Mouse (Mus musculus) hindbrain, embryonic 10.5 days (tissue): ENCODE results near the gene Ints7. TPM values are rescaled to one million over a fixed set of nuclear protein-coding genes. Genes with fewer than 3 reads are reported as not detected.

ENCODE experiments used
- DNase-seq: peaks from one replicate; pipeline ENCODE4 v3.0.0-alpha.2; 2017; ENCODE audit warnings: low spot score
- H3K27ac ChIP-seq: fragments of 300-500 bp; sonication (generic); 2 replicates; pipeline ENCODE4 v1.5.1; 2016; ENCODE audit warnings: mild to moderate bottlenecking, moderate library complexity
- H3K27me3 ChIP-seq: fragments of 300-500 bp; sonication (generic); 2 replicates; pipeline ENCODE4 v1.6.1; 2016; ENCODE audit warnings: mild to moderate bottlenecking; ENCODE audit not compliant: poor library complexity, insufficient read depth, severe bottlenecking
- H3K36me3 ChIP-seq: fragments of 300-500 bp; sonication (generic); 2 replicates; pipeline ENCODE4 v1.6.1; 2016; ENCODE audit warnings: mild to moderate bottlenecking, moderate library complexity
- H3K4me1 ChIP-seq: fragments of 300-500 bp; sonication (generic); replicated peaks from 2 replicates; pipeline ENCODE4 v1.6.1; 2016; ENCODE audit warnings: mild to moderate bottlenecking
- H3K4me3 ChIP-seq: fragments of 300-500 bp; sonication (generic); 2 replicates; pipeline ENCODE4 v1.5.1; 2016; ENCODE audit warnings: mild to moderate bottlenecking, moderate library complexity
- H3K9me3 ChIP-seq: fragments of 300-500 bp; sonication (generic); 2 replicates; pipeline ENCODE4 v1.6.1; 2016; ENCODE audit warnings: mild to moderate bottlenecking, moderate library complexity
- WGBS: fragments of 180-500 bp; shearing (Covaris S2); methylation state at CpG from one replicate; pipeline ENCODE4 v1.1.7; 2016; 5-methylcytosine and 5-hydroxymethylcytosine counted together
- polyA plus RNA-seq: library from polyadenylated mRNA; unstranded; fragments of >200 nt; fragmentation: Nextera tagmentation; extraction: Ambion mirVana; gene quantifications from 2 replicates; pipeline ENCODE4 v1.2.1, GENCODE M21; 2016

Gene Ints7
- polyA plus RNA-seq: 67.4 and 73.6 TPM in 2 replicates

- Histone ChIP-seq H3K9me3 (peaks cover 10% of the 10 kb centered on the region), H3K36me3 (peaks cover 32% of the 10 kb centered on the region), H3K4me3 (peak within 1 kb of the TSS; percentile 91), H3K27ac (peak within 1 kb of the TSS; percentile 97), H3K27me3 (no peaks in the 10 kb centered on the region), H3K4me1 (peaks cover 41% of the 10 kb centered on the region)
- under 1% methylated on average over 70 of the region's 70 CpGs for WGBS
- DNase-seq: peak; percentile 100
Measured at GRCm38 (mm10) chr1:191575458-191576247, at the start of gene Ints7, which contains the start of gene Dtl. TSS of gene Ints7 (plus strand) at chr1:191575636. TSS of gene Dtl (minus strand) at chr1:191575544.

- 83% methylated on average over 3 of the region's 3 CpGs for WGBS
- H3K4me1 ChIP-seq: no peaks in the 10 kb centered on the region
- DNase-seq: no peak
- H3K4me3 ChIP-seq: no peak overlapping the region
- no peaks in the 10 kb centered on the region for H3K9me3 ChIP-seq
- H3K27ac ChIP-seq: no peak overlapping the region
- no peaks in the 10 kb centered on the region for H3K36me3 ChIP-seq
- H3K27me3 ChIP-seq: no peaks in the 10 kb centered on the region
Measured at GRCm38 (mm10) chr1:191527089-191527488, 48.3 kb upstream of the Ints7 start.

GRCm38 (mm10) chr1:191527921-191528612 is 47.4 kb upstream of the Ints7 start:
- WGBS: 80% methylated on average over 4 of the region's 4 CpGs
- Histone ChIP-seq H3K27ac (no peak overlapping the region), H3K27me3 (no peaks in the 10 kb centered on the region), H3K4me3 (no peak overlapping the region), H3K36me3 (0 out of 2 replicates have a peak, but pooled peaks cover 7% of the 10 kb centered on the region), H3K4me1 (no peaks in the 10 kb centered on the region), H3K9me3 (no peaks in the 10 kb centered on the region)
- DNase-seq: no peak

GRCm38 (mm10) chr1:191529406-191529805 is 46.0 kb upstream of the Ints7 start:
- DNase-seq: no peak
- no peaks in the 10 kb centered on the region for H3K27me3 ChIP-seq
- no peak overlapping the region for H3K27ac ChIP-seq
- H3K36me3 ChIP-seq: peaks cover 17% of the 10 kb centered on the region
- H3K4me3 ChIP-seq: no peak overlapping the region
- no peaks in the 10 kb centered on the region for H3K4me1 ChIP-seq
- WGBS: 82% methylated on average over 2 of the region's 2 CpGs
- H3K9me3 ChIP-seq: no peaks in the 10 kb centered on the region

- H3K9me3 ChIP-seq: no peaks in the 10 kb centered on the region
- H3K4me3 ChIP-seq: no peak overlapping the region
- 52% methylated on average over 1 of the region's 1 CpGs for WGBS
- no peaks in the 10 kb centered on the region for H3K4me1 ChIP-seq
- peaks cover 24% of the 10 kb centered on the region for H3K36me3 ChIP-seq
- no peak for DNase-seq
- H3K27me3 ChIP-seq: no peaks in the 10 kb centered on the region
- H3K27ac ChIP-seq: no peak overlapping the region
Measured at GRCm38 (mm10) chr1:191531023-191531422, 44.4 kb upstream of the Ints7 start.

GRCm38 (mm10) chr1:191534896-191535295 is 40.5 kb upstream of the Ints7 start:
- Histone ChIP-seq H3K36me3 (peaks cover 60% of the 10 kb centered on the region), H3K4me1 (no peaks in the 10 kb centered on the region), H3K9me3 (no peaks in the 10 kb centered on the region), H3K4me3 (no peak overlapping the region), H3K27ac (no peak overlapping the region), H3K27me3 (no peaks in the 10 kb centered on the region)
- DNase-seq: no peak
- WGBS: 65% methylated on average over 2 of the region's 2 CpGs

GRCm38 (mm10) chr1:191540300-191540699 is 35.1 kb upstream of the Ints7 start:
- H3K36me3 ChIP-seq: peaks cover 92% of the 10 kb centered on the region
- H3K9me3 ChIP-seq: no peaks in the 10 kb centered on the region
- no peak for DNase-seq
- H3K27me3 ChIP-seq: no peaks in the 10 kb centered on the region
- H3K4me3 ChIP-seq: no peak overlapping the region
- no peak overlapping the region for H3K27ac ChIP-seq
- no peaks in the 10 kb centered on the region for H3K4me1 ChIP-seq
- WGBS: 92% methylated on average over 2 of the region's 2 CpGs

- Histone ChIP-seq H3K36me3 (peaks cover 97% of the 10 kb centered on the region), H3K4me1 (no peaks in the 10 kb centered on the region), H3K27ac (no peak overlapping the region), H3K4me3 (no peak overlapping the region), H3K9me3 (no peaks in the 10 kb centered on the region), H3K27me3 (no peaks in the 10 kb centered on the region)
- 92% methylated on average over 9 of the region's 9 CpGs for WGBS
- DNase-seq: no peak
Measured at GRCm38 (mm10) chr1:191541014-191541413, 34.4 kb upstream of the Ints7 start.

- H3K27me3 ChIP-seq: no peaks in the 10 kb centered on the region
- no peak overlapping the region for H3K4me3 ChIP-seq
- H3K4me1 ChIP-seq: no peaks in the 10 kb centered on the region
- H3K9me3 ChIP-seq: no peaks in the 10 kb centered on the region
- no peak overlapping the region for H3K27ac ChIP-seq
- WGBS: 91% methylated on average over 4 of the region's 4 CpGs
- H3K36me3 ChIP-seq: peaks cover 97% of the 10 kb centered on the region
- DNase-seq: no peak
Measured at GRCm38 (mm10) chr1:191541619-191542018, 33.8 kb upstream of the Ints7 start.

- Histone ChIP-seq H3K27ac (no peak overlapping the region), H3K4me3 (no peak overlapping the region), H3K27me3 (no peaks in the 10 kb centered on the region), H3K9me3 (no peaks in the 10 kb centered on the region), H3K36me3 (peaks cover 100% of the 10 kb centered on the region), H3K4me1 (no peaks in the 10 kb centered on the region)
- DNase-seq: no peak
- 90% methylated on average over 3 of the region's 3 CpGs for WGBS
Measured at GRCm38 (mm10) chr1:191543747-191544146, 31.7 kb upstream of the Ints7 start.

GRCm38 (mm10) chr1:191550786-191551185 is 24.6 kb upstream of the Ints7 start:
- Histone ChIP-seq H3K27ac (no peak overlapping the region), H3K9me3 (no peaks in the 10 kb centered on the region), H3K4me3 (no peak overlapping the region), H3K36me3 (peaks cover 90% of the 10 kb centered on the region), H3K4me1 (no peaks in the 10 kb centered on the region), H3K27me3 (no peaks in the 10 kb centered on the region)
- no peak for DNase-seq
- WGBS: 87% methylated on average over 4 of the region's 4 CpGs

GRCm38 (mm10) chr1:191557109-191557508 is 18.3 kb upstream of the Ints7 start:
- H3K27ac ChIP-seq: no peak overlapping the region
- 86% methylated on average over 8 of the region's 8 CpGs for WGBS
- no peak for DNase-seq
- H3K4me1 ChIP-seq: no peaks in the 10 kb centered on the region
- H3K4me3 ChIP-seq: no peak overlapping the region
- peaks cover 92% of the 10 kb centered on the region for H3K36me3 ChIP-seq
- no peaks in the 10 kb centered on the region for H3K9me3 ChIP-seq
- H3K27me3 ChIP-seq: no peaks in the 10 kb centered on the region

GRCm38 (mm10) chr1:191559779-191560178 is 15.7 kb upstream of the Ints7 start:
- DNase-seq: no peak
- no peak overlapping the region for H3K27ac ChIP-seq
- H3K9me3 ChIP-seq: no peaks in the 10 kb centered on the region
- H3K27me3 ChIP-seq: no peaks in the 10 kb centered on the region
- no peaks in the 10 kb centered on the region for H3K4me1 ChIP-seq
- H3K36me3 ChIP-seq: peaks cover 86% of the 10 kb centered on the region
- 85% methylated on average over 5 of the region's 5 CpGs for WGBS
- H3K4me3 ChIP-seq: no peak overlapping the region
